Mouse (Mus musculus): ENCODE data around the gene Dpp9. TPM values are rescaled to one million over a fixed set of nuclear protein-coding genes. Genes with fewer than 3 reads are reported as not detected.

Dpp9 gene
- polyA plus RNA-seq, 1 experiment from 2014 or later, result 32.5 TPM

GRCm38 (mm10) chr17:56202476-56202875 is 16.2 kb downstream of the Dpp9 start:
- no peak for ATAC-seq
- Histone ChIP-seq H3K4me1 (no peaks in the 10 kb centered on the region), H3K9me3 (replicated peaks) (no peaks in the 10 kb centered on the region), H3K27ac (no peak overlapping the region), H3K27me3 (no peaks in the 10 kb centered on the region), H3K36me3 (ENCODE audit: poor library complexity, severe bottlenecking) (peaks cover 94% of the 10 kb centered on the region), H3K4me3 (no peak overlapping the region), H3K4me2 (no peak overlapping the region), H3K9ac (no peak overlapping the region)
- WGBS, result 97% methylated on average over 8 of the region's 8 CpGs

- H3K9me3 ChIP-seq (replicated peaks), result no peaks in the 10 kb centered on the region
- 70% methylated on average over 3 of the region's 3 CpGs for WGBS
- H3K4me1 ChIP-seq, result no peaks in the 10 kb centered on the region
- no peak for ATAC-seq
- H3K36me3 ChIP-seq (ENCODE audit: poor library complexity, severe bottlenecking), result peaks cover 94% of the 10 kb centered on the region
- H3K4me2 ChIP-seq, result no peak overlapping the region
- no peak overlapping the region for H3K27ac ChIP-seq
- H3K27me3 ChIP-seq, result no peaks in the 10 kb centered on the region
- no peak overlapping the region for H3K4me3 ChIP-seq
- no peak overlapping the region for H3K9ac ChIP-seq
Observed at GRCm38 (mm10) chr17:56201642-56202041, 17.1 kb downstream of the Dpp9 start.

- H3K27me3 ChIP-seq, result no peaks in the 10 kb centered on the region
- no peaks in the 10 kb centered on the region for H3K4me1 ChIP-seq
- no peak overlapping the region for H3K27ac ChIP-seq
- peaks cover 94% of the 10 kb centered on the region for H3K36me3 ChIP-seq (ENCODE audit: poor library complexity, severe bottlenecking)
- H3K4me2 ChIP-seq, result no peak overlapping the region
- no peak overlapping the region for H3K9ac ChIP-seq
- WGBS, result 82% methylated on average over 9 of the region's 9 CpGs
- H3K9me3 ChIP-seq (replicated peaks), result no peaks in the 10 kb centered on the region
- H3K4me3 ChIP-seq, result no peak overlapping the region
- ATAC-seq, result no peak
Observed at GRCm38 (mm10) chr17:56200586-56200985, 18.1 kb downstream of the Dpp9 start.

- H3K27me3 ChIP-seq, result no peaks in the 10 kb centered on the region
- 73% methylated on average over 2 of the region's 2 CpGs for WGBS
- H3K9me3 ChIP-seq (replicated peaks), result no peaks in the 10 kb centered on the region
- peaks cover 94% of the 10 kb centered on the region for H3K36me3 ChIP-seq (ENCODE audit: poor library complexity, severe bottlenecking)
- no peak overlapping the region for H3K27ac ChIP-seq
- no peaks in the 10 kb centered on the region for H3K4me1 ChIP-seq
- no peak overlapping the region for H3K4me2 ChIP-seq
- ATAC-seq, result no peak
- H3K4me3 ChIP-seq, result no peak overlapping the region
- no peak overlapping the region for H3K9ac ChIP-seq
Observed at GRCm38 (mm10) chr17:56196860-56197259, 21.8 kb downstream of the Dpp9 start.

GRCm38 (mm10) chr17:56194765-56195164 is 23.9 kb downstream of the Dpp9 start:
- Histone ChIP-seq H3K9ac (no peak overlapping the region), H3K36me3 (ENCODE audit: poor library complexity, severe bottlenecking) (peaks cover 97% of the 10 kb centered on the region), H3K4me1 (no peaks in the 10 kb centered on the region), H3K9me3 (replicated peaks) (no peaks in the 10 kb centered on the region), H3K27me3 (no peaks in the 10 kb centered on the region), H3K4me3 (no peak overlapping the region), H3K4me2 (no peak overlapping the region), H3K27ac (no peak overlapping the region)
- no peak for ATAC-seq
- WGBS, result 93% methylated on average over 13 of the region's 13 CpGs

GRCm38 (mm10) chr17:56194357-56194756 is 24.3 kb downstream of the Dpp9 start:
- H3K9ac ChIP-seq, result no peak overlapping the region

GRCm38 (mm10) chr17:56191266-56191665 is 27.4 kb downstream of the Dpp9 start:
- WGBS, result 87% methylated on average over 6 of the region's 6 CpGs
- H3K27me3 ChIP-seq, result no peaks in the 10 kb centered on the region
- no peak overlapping the region for H3K27ac ChIP-seq
- ATAC-seq, result no peak
- no peaks in the 10 kb centered on the region for H3K9me3 ChIP-seq (replicated peaks)
- H3K4me1 ChIP-seq, result no peaks in the 10 kb centered on the region
- H3K9ac ChIP-seq, result no peak overlapping the region
- peaks cover 99% of the 10 kb centered on the region for H3K36me3 ChIP-seq (ENCODE audit: poor library complexity, severe bottlenecking)
- H3K4me3 ChIP-seq, result no peak overlapping the region
- H3K4me2 ChIP-seq, result no peak overlapping the region

More at GRCm38 (mm10) chr17:56194357-56194756, 24.3 kb downstream of the Dpp9 start:
- ATAC-seq, result no peak
- Histone ChIP-seq H3K27me3 (no peaks in the 10 kb centered on the region), H3K27ac (no peak overlapping the region), H3K36me3 (ENCODE audit: poor library complexity, severe bottlenecking) (peaks cover 100% of the 10 kb centered on the region), H3K4me2 (no peak overlapping the region), H3K9me3 (replicated peaks) (no peaks in the 10 kb centered on the region), H3K4me3 (no peak overlapping the region), H3K4me1 (no peaks in the 10 kb centered on the region)
- 92% methylated on average over 12 of the region's 12 CpGs for WGBS

- Histone ChIP-seq H3K4me1 (peaks cover 15% of the 10 kb centered on the region), H3K9ac (no peak overlapping the region), H3K27me3 (no peaks in the 10 kb centered on the region), H3K36me3 (ENCODE audit: poor library complexity, severe bottlenecking) (peaks cover 62% of the 10 kb centered on the region), H3K9me3 (replicated peaks) (no peaks in the 10 kb centered on the region), H3K27ac (peak overlapping the region; percentile 59; the same call in 1 of the 2 replicates), H3K4me3 (no peak overlapping the region), H3K4me2 (no peak overlapping the region)
- 47% methylated on average over 11 of the region's 11 CpGs for WGBS
- ATAC-seq, result no peak
Observed at GRCm38 (mm10) chr17:56185281-56186141, 33.2 kb downstream of the Dpp9 start.

GRCm38 (mm10) chr17:56183658-56184103 is 35.0 kb downstream of the Dpp9 start, which contains the start of gene Mydgf:
Gene Mydgf, minus strand, starts transcription at chr17:56183920.
- peaks cover 61% of the 10 kb centered on the region for H3K36me3 ChIP-seq (ENCODE audit: poor library complexity, severe bottlenecking)
- no peaks in the 10 kb centered on the region for H3K9me3 ChIP-seq (replicated peaks)
- H3K4me1 ChIP-seq, result peaks cover 15% of the 10 kb centered on the region
- H3K4me3 ChIP-seq, result peak within 1 kb of the TSS; percentile 82
- under 1% methylated on average over 47 of the region's 47 CpGs for WGBS
- ATAC-seq, result peak; percentile 97
- peak within 1 kb of the TSS; percentile 69; the same call in 1 of the 2 replicates for H3K27ac ChIP-seq
- H3K9ac ChIP-seq, result peak within 1 kb of the TSS; percentile 79
- no peaks in the 10 kb centered on the region for H3K27me3 ChIP-seq
- H3K4me2 ChIP-seq, result peak within 1 kb of the TSS; percentile 86

GRCm38 (mm10) chr17:56182975-56183657 is 35.6 kb downstream of the Dpp9 start:
- Histone ChIP-seq H3K27ac (peak overlapping the region; percentile 69; the same call in 1 of the 2 replicates), H3K4me3 (peak overlapping the region; percentile 82), H3K36me3 (ENCODE audit: poor library complexity, severe bottlenecking) (peaks cover 58% of the 10 kb centered on the region), H3K4me1 (peaks cover 15% of the 10 kb centered on the region), H3K4me2 (peak overlapping the region; percentile 86), H3K9me3 (replicated peaks) (no peaks in the 10 kb centered on the region), H3K9ac (peak overlapping the region; percentile 79), H3K27me3 (no peaks in the 10 kb centered on the region)
- 3% methylated on average over 14 of the region's 14 CpGs for WGBS
- no peak for ATAC-seq

- Histone ChIP-seq H3K27me3 (no peaks in the 10 kb centered on the region), H3K27ac (no peak overlapping the region), H3K4me2 (no peak overlapping the region), H3K36me3 (ENCODE audit: poor library complexity, severe bottlenecking) (peaks cover 62% of the 10 kb centered on the region), H3K4me3 (no peak overlapping the region), H3K4me1 (peaks cover 7% of the 10 kb centered on the region; the same call in 1 of the 2 replicates), H3K9ac (no peak overlapping the region), H3K9me3 (replicated peaks) (no peaks in the 10 kb centered on the region)
- WGBS, result 96% methylated on average over 3 of the region's 3 CpGs
- no peak for ATAC-seq
Observed at GRCm38 (mm10) chr17:56175416-56175815, 43.3 kb downstream of the Dpp9 start.

- Histone ChIP-seq H3K4me3 (no peak overlapping the region), H3K4me1 (peaks cover 14% of the 10 kb centered on the region; the same call in 1 of the 2 replicates), H3K9ac (no peak overlapping the region), H3K27me3 (no peaks in the 10 kb centered on the region), H3K36me3 (ENCODE audit: poor library complexity, severe bottlenecking) (peaks cover 45% of the 10 kb centered on the region), H3K9me3 (replicated peaks) (no peaks in the 10 kb centered on the region), H3K27ac (no peak overlapping the region), H3K4me2 (no peak overlapping the region)
- ATAC-seq, result peak; percentile 31; the same call in 1 of the 2 replicates
- WGBS, result 72% methylated on average over 10 of the region's 10 CpGs
Observed at GRCm38 (mm10) chr17:56173401-56174046, 45.2 kb downstream of the Dpp9 start.
